Mouse (Mus musculus): ENCODE results near the gene Gm49373. TPM values are rescaled to one million over a fixed set of nuclear protein-coding genes. Genes with fewer than 3 reads are reported as not detected.

Gene Gm49373
- 0.40 and 0.59 TPM in 2 replicates for polyA plus RNA-seq (2015; fragmentation: Nextera tagmentation; extraction: Ambion mirVana)

DNA sequence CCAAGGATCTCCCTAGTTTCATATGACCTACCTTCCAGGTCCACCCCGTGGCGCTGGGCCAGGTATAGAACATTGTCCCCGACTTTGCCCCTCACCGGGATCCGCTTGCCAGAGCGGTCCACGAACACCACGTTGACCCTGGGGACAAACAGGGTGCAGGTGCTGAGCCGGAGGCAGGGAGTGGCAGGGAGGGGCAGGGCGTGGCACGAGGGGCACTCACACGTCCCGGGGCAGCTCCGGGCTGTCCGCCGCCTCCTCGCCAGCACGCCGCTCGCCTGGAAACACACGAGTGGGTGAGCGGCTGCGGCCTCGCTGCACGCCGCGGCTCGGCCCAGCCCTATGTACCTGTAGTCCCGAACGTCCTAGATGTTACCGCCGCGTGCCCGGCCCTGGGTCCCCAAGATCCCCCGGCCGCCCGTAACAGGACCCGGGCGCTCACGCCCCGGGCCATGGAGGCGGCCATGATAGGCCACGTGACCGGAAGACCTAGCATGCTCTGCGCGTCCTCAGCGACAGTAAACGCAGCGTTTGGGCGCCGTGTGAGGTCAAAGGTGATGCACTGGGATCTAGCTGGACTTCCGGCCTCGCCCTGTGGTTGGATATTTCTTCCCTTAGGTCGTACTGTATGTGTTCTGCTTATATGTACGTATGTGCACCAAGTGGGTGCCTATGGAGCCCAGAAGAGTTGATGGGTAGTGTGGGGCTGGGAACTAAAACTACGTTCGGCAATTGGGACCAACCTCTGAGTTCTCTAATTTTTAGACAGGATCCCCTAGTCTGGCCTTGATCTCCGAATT is at the start of gene Gm49373, which contains the start of gene Fdx1l:
Gene Gm49373 (minus strand): TSS at position 53 of the 797 bp plus-strand sequence.
Gene Fdx1l (minus strand): TSS at position 571 of the 797 bp plus-strand sequence.
- peaks cover 24% of the 10 kb centered on the region for H3K36me3 ChIP-seq
- H3K9me3 ChIP-seq: no peaks in the 10 kb centered on the region

DNA sequence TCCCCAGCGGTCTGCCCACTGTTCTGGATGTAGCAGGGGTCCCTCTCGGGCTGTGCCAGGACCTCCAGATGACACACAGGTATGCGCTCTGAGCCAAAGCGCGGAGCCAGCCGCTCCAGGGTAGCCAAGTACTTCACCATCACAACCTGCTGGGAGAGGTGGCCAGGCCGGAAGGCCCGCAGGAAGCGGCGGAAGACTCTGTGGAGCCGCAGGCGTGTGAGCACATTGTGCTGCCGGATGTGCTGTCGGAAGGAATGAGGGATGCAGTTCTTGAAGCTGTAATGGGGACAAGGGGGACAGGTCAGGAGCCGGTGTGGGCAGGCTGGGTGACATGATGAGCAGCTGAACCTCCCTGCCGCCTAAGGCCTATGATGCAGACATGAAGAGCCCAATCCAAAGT is 48.6 kb upstream of the Gm49373 start:
- H3K4me1 ChIP-seq (replicated peaks): no peaks in the 10 kb centered on the region
- H3K4me2 ChIP-seq (replicated peaks): no peak overlapping the region
- 87% methylated on average over 16 of the region's 16 CpGs for WGBS
- no peak for ATAC-seq
- H3K27ac ChIP-seq: no peak overlapping the region
- H3K9me3 ChIP-seq: no peaks in the 10 kb centered on the region
- no peak overlapping the region for H3K4me3 ChIP-seq (replicated peaks)
- H3K27me3 ChIP-seq (replicated peaks): no peaks in the 10 kb centered on the region
- H3K36me3 ChIP-seq: no peaks in the 10 kb centered on the region
- H3K9ac ChIP-seq: no peak overlapping the region

More for the DNA sequence above, at the start of gene Gm49373, which contains the start of gene Fdx1l:
- 0 out of 2 replicates have a peak, but pooled peaks cover 6% of the 10 kb centered on the region for H3K4me1 ChIP-seq (replicated peaks)
- peak; percentile 96 for ATAC-seq
- peak within 1 kb of the TSS; percentile 80 for H3K9ac ChIP-seq
- WGBS: 2% methylated on average over 58 of the region's 58 CpGs
- H3K4me2 ChIP-seq (replicated peaks): peak within 1 kb of the TSS; percentile 75
- H3K27ac ChIP-seq: peak within 1 kb of the TSS; percentile 87
- H3K27me3 ChIP-seq (replicated peaks): no peaks in the 10 kb centered on the region
- peak within 1 kb of the TSS; percentile 85 for H3K4me3 ChIP-seq (replicated peaks)

- Histone ChIP-seq H3K36me3 (no peaks in the 10 kb centered on the region), H3K27ac (no peak overlapping the region), H3K4me1 (replicated peaks) (no peaks in the 10 kb centered on the region), H3K9ac (no peak overlapping the region), H3K4me3 (replicated peaks) (no peak overlapping the region), H3K27me3 (replicated peaks) (no peaks in the 10 kb centered on the region), H3K9me3 (no peaks in the 10 kb centered on the region), H3K4me2 (replicated peaks) (no peak overlapping the region)
- 76% methylated on average over 6 of the region's 6 CpGs for WGBS
- no peak for ATAC-seq
Measured at GRCm38 (mm10) chr9:21117073-21117472, 44.2 kb upstream of the Gm49373 start.

DNA sequence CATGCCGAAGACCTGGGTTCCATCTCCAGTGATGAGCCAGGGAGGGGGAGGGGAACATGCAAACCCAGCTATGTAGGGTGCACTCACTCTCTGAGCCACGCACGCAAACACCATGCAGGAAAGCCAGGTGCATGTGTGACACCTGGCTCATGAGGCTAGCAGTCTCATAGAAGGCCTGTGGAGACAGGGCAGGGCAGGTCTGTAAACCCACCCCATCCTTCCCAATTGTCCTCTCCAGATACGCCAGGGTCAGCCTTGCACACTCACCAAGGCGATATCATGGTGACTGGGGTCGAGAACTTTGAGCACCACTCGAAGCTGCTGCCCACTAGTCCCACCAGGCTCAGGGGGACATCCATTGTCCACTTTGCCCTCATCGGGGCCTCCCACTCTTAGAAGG is 42.2 kb upstream of the Gm49373 start:
- no peaks in the 10 kb centered on the region for H3K27me3 ChIP-seq (replicated peaks)

GRCm38 (mm10) chr9:21114190-21114589 is 41.3 kb upstream of the Gm49373 start:
- no peak for ATAC-seq
- H3K4me2 ChIP-seq (replicated peaks): no peak overlapping the region
- WGBS: 87% methylated on average over 7 of the region's 7 CpGs
- no peaks in the 10 kb centered on the region for H3K4me1 ChIP-seq (replicated peaks)
- H3K36me3 ChIP-seq: 0 out of 2 replicates have a peak, but pooled peaks cover under 1% of the 10 kb centered on the region
- H3K27me3 ChIP-seq (replicated peaks): no peaks in the 10 kb centered on the region
- no peak overlapping the region for H3K4me3 ChIP-seq (replicated peaks)
- no peak overlapping the region for H3K9ac ChIP-seq
- H3K27ac ChIP-seq: no peak overlapping the region
- no peaks in the 10 kb centered on the region for H3K9me3 ChIP-seq

More for the DNA sequence above, 42.2 kb upstream of the Gm49373 start:
- ATAC-seq: no peak
- Histone ChIP-seq H3K9ac (no peak overlapping the region), H3K9me3 (no peaks in the 10 kb centered on the region), H3K27ac (no peak overlapping the region), H3K4me2 (replicated peaks) (no peak overlapping the region), H3K4me1 (replicated peaks) (no peaks in the 10 kb centered on the region), H3K4me3 (replicated peaks) (no peak overlapping the region), H3K36me3 (no peaks in the 10 kb centered on the region)
- 83% methylated on average over 8 of the region's 8 CpGs for WGBS

- Histone ChIP-seq H3K4me3 (replicated peaks) (no peak overlapping the region), H3K4me2 (replicated peaks) (no peak overlapping the region), H3K4me1 (replicated peaks) (no peaks in the 10 kb centered on the region), H3K27ac (no peak overlapping the region), H3K9ac (no peak overlapping the region), H3K36me3 (0 out of 2 replicates have a peak, but pooled peaks cover 3% of the 10 kb centered on the region), H3K9me3 (no peaks in the 10 kb centered on the region), H3K27me3 (replicated peaks) (no peaks in the 10 kb centered on the region)
- 76% methylated on average over 6 of the region's 6 CpGs for WGBS
- ATAC-seq: peak; percentile 67
Measured at GRCm38 (mm10) chr9:21113751-21114150, 40.9 kb upstream of the Gm49373 start.

- Histone ChIP-seq H3K36me3 (0 out of 2 replicates have a peak, but pooled peaks cover 3% of the 10 kb centered on the region), H3K4me1 (replicated peaks) (no peaks in the 10 kb centered on the region), H3K4me2 (replicated peaks) (0 out of 2 replicates have a peak overlapping the region, but pooled peaks have one; percentile 12), H3K27ac (no peak overlapping the region), H3K9me3 (no peaks in the 10 kb centered on the region), H3K27me3 (replicated peaks) (no peaks in the 10 kb centered on the region), H3K4me3 (replicated peaks) (no peak overlapping the region), H3K9ac (no peak overlapping the region)
- WGBS: 41% methylated on average over 23 of the region's 23 CpGs
- peak; percentile 54; the same call in 1 of the 2 replicates for ATAC-seq
Measured at GRCm38 (mm10) chr9:21107607-21108237, 34.8 kb upstream of the Gm49373 start.

GRCm38 (mm10) chr9:21105760-21106564 is 33.1 kb upstream of the Gm49373 start:
- Histone ChIP-seq H3K27ac (no peak overlapping the region), H3K27me3 (replicated peaks) (no peaks in the 10 kb centered on the region), H3K36me3 (0 out of 2 replicates have a peak, but pooled peaks cover 3% of the 10 kb centered on the region), H3K4me1 (replicated peaks) (no peaks in the 10 kb centered on the region), H3K9me3 (no peaks in the 10 kb centered on the region), H3K4me2 (replicated peaks) (no peak overlapping the region), H3K4me3 (replicated peaks) (no peak overlapping the region), H3K9ac (no peak overlapping the region)
- ATAC-seq: no peak
- 72% methylated on average over 5 of the region's 5 CpGs for WGBS

GRCm38 (mm10) chr9:21104814-21105213 is 31.9 kb upstream of the Gm49373 start:
- ATAC-seq: no peak
- Histone ChIP-seq H3K4me1 (replicated peaks) (0 out of 2 replicates have a peak, but pooled peaks cover 5% of the 10 kb centered on the region), H3K9ac (no peak overlapping the region), H3K9me3 (no peaks in the 10 kb centered on the region), H3K36me3 (0 out of 2 replicates have a peak, but pooled peaks cover 3% of the 10 kb centered on the region), H3K4me3 (replicated peaks) (no peak overlapping the region), H3K27ac (no peak overlapping the region), H3K27me3 (replicated peaks) (no peaks in the 10 kb centered on the region), H3K4me2 (replicated peaks) (no peak overlapping the region)
- WGBS: 78% methylated on average over 6 of the region's 6 CpGs

DNA sequence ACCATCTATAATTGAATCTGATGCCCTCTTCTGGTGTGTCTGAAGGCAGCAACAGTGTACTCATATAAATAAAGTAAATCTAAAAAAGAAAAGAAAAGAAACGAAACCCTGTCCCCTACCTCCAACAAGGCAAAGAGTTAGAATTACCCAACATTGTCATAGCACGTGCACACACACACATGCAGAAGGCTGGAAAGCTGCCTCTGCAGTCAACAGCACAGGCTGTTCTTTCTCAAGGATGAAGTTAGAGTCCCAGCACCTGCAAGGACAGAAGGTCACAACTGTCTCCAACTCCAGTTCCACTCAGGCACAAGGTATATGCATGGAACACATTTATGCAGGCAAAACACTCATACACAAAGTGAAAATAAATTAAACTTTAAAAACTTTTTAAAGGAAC is 29.2 kb upstream of the Gm49373 start:
- Histone ChIP-seq H3K27me3 (replicated peaks) (no peaks in the 10 kb centered on the region), H3K4me1 (replicated peaks) (0 out of 2 replicates have a peak, but pooled peaks cover 5% of the 10 kb centered on the region), H3K4me2 (replicated peaks) (no peak overlapping the region), H3K9me3 (no peaks in the 10 kb centered on the region), H3K36me3 (no peaks in the 10 kb centered on the region), H3K9ac (no peak overlapping the region), H3K27ac (no peak overlapping the region), H3K4me3 (replicated peaks) (no peak overlapping the region)
- ATAC-seq: no peak
- 95% methylated on average over 2 of the region's 2 CpGs for WGBS

DNA sequence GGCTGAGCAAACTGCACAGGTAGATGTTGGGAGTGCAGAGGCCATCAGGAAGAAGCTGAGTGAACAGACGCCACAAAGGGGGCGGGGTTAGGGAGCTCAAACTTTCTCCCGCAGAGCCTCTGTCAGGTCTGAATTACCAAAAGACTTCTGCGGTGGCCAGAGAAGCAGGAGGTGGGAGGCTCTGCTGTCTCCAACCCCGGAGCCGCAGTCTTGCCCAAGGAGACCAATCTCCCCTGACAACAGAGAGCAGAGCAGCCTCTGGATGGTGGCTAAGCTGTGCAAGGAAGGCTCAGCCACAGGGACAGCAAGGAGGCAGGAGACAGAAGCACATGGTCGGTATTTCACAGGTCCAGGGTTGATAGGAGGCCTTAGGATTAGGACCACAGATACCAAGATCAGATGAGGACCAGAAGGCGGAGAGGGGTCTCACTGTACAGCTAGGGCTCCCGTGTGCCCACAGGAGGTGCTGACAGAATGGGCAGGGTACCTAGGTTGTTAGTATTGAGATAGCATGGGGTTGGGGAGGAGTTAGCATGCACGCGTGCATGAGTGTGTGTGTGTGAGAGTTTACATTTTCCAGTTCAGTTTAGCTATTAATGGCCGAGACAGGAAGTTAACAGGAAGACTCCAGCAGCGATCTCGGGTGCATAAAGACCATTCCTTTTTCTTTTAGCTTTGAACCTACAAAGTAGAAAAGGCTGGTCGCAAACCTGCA is 27.7 kb upstream of the Gm49373 start:
- H3K9ac ChIP-seq: no peak overlapping the region
- 35% methylated on average over 15 of the region's 15 CpGs for WGBS

More for the DNA sequence above, 27.7 kb upstream of the Gm49373 start:
- no peaks in the 10 kb centered on the region for H3K9me3 ChIP-seq
- H3K4me1 ChIP-seq (replicated peaks): 0 out of 2 replicates have a peak, but pooled peaks cover 5% of the 10 kb centered on the region
- no peaks in the 10 kb centered on the region for H3K36me3 ChIP-seq
- ATAC-seq: no peak
- H3K27ac ChIP-seq: no peak overlapping the region
- no peaks in the 10 kb centered on the region for H3K27me3 ChIP-seq (replicated peaks)
- no peak overlapping the region; the same call in 1 of the 2 replicates for H3K4me2 ChIP-seq (replicated peaks)
- H3K4me3 ChIP-seq (replicated peaks): no peak overlapping the region

Measured in intestine, embryonic 15.5 days (tissue).